Mouse (Mus musculus): ENCODE results near the gene Ndufs8. TPM values are rescaled to one million over a fixed set of nuclear protein-coding genes. Genes with fewer than 3 reads are reported as not detected.

Gene Ndufs8
- polyA plus RNA-seq, 1 experiment, result 309 TPM

- no peaks in the 10 kb centered on the region for H3K79me3 ChIP-seq (ENCODE audit: low read depth)
- H3K36me3 ChIP-seq (ENCODE audit: control insufficient read depth, insufficient read depth), result no peaks in the 10 kb centered on the region
- H3ac ChIP-seq (ENCODE audit: control insufficient read depth, insufficient read length, low read depth), result no peak overlapping the region
- H3K27me3 ChIP-seq (ENCODE audit: control insufficient read depth, insufficient read depth, insufficient read length), result no peaks in the 10 kb centered on the region
- H3K4me3 ChIP-seq (ENCODE audit: insufficient read depth, poor library complexity, severe bottlenecking), result peak overlapping the region; percentile 0
- TF ChIP-seq MYOD1 (IDR thresholded peaks at IDR 0.05; ENCODE audit: control insufficient read depth, insufficient read length, low read depth) (no peak), MYOG (IDR thresholded peaks at IDR 0.05; ENCODE audit: control insufficient read depth, extremely low read depth, insufficient read length) (no peak), FOSL1 (IDR thresholded peaks at IDR 0.05; ENCODE audit: insufficient read depth, low read length, poor library complexity, severe bottlenecking) (no peak), USF1 (IDR thresholded peaks at IDR 0.05; ENCODE audit: low read depth) (no peak), CTCF (IDR thresholded peaks at IDR 0.05; ENCODE audit: control insufficient read depth, insufficient read depth, insufficient read length) (no peak), MAX (IDR thresholded peaks at IDR 0.05) (no peak), CEBPB (IDR thresholded peaks at IDR 0.05; ENCODE audit: low read depth) (no peak)
- no peaks in the 10 kb centered on the region for H3K79me2 ChIP-seq (ENCODE audit: control insufficient read depth, insufficient read depth)
Observed at GRCm38 (mm10) chr19:3935896-3936850, 23.6 kb upstream of the Ndufs8 start.

DNA sequence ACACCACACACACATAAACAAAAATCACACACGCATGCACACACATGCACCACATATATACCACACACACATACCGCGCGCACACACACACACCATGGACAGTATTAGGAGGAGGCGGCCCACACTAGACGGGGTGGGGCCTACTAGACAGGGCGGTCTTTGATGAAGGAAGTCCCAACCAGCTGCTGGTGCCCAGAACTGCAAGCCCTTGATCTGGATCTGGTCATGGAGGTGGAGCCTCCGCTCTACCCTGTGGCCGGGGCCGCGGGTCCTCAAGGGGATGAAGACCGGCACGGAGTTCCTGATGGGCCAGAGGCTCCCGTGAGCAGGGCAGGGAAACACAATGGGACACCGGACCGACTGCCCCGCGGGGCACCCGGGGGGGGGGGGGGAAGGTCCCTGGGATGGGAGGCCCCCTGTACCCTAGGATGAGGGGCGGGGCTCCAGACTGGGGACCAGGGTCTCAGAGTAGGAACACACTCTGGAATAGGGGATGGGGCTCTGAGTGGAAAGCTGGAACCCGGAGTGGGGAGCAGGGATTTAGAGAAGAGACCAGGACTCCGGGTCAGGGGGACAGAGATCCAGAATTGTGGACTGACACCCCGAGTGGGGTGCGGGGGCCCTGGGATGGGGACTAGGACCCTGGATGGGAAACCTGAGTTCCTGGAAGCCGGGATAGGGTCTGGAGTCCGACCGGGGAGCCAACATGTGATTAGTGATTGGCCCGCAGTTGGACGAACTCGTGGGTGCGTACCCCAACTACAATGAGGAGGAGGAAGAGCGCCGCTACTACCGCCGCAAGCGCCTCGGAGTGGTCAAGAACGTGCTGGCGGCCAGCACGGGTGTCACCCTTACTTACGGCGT, 22.7 kb upstream of the Ndufs8 start, which contains the start of gene Unc93b1:
Gene Unc93b1 (plus strand): TSS at position 155 of the 864 bp plus-strand sequence.
- H3K4me3 ChIP-seq (ENCODE audit: insufficient read depth, poor library complexity, severe bottlenecking), result peak within 1 kb of the TSS; percentile 0
- H3K79me2 ChIP-seq (ENCODE audit: control insufficient read depth, insufficient read depth), result no peaks in the 10 kb centered on the region
- H3K36me3 ChIP-seq (ENCODE audit: control insufficient read depth, insufficient read depth), result no peaks in the 10 kb centered on the region
- H3K27me3 ChIP-seq (ENCODE audit: control insufficient read depth, insufficient read depth, insufficient read length), result no peaks in the 10 kb centered on the region
- TF ChIP-seq FOSL1 (IDR thresholded peaks at IDR 0.05; ENCODE audit: insufficient read depth, low read length, poor library complexity, severe bottlenecking) (no peak), CEBPB (IDR thresholded peaks at IDR 0.05; ENCODE audit: low read depth) (no peak), MYOD1 (IDR thresholded peaks at IDR 0.05; ENCODE audit: control insufficient read depth, insufficient read length, low read depth) (no peak), MYOG (IDR thresholded peaks at IDR 0.05; ENCODE audit: control insufficient read depth, extremely low read depth, insufficient read length) (no peak)
- H3ac ChIP-seq (ENCODE audit: control insufficient read depth, insufficient read length, low read depth), result no peak within 1 kb of the TSS
- H3K79me3 ChIP-seq (ENCODE audit: low read depth), result no peaks in the 10 kb centered on the region

- Histone ChIP-seq H3K4me3 (ENCODE audit: insufficient read depth, poor library complexity, severe bottlenecking) (no peak overlapping the region), H3K79me3 (ENCODE audit: low read depth) (no peaks in the 10 kb centered on the region), H3K27me3 (ENCODE audit: control insufficient read depth, insufficient read depth, insufficient read length) (no peaks in the 10 kb centered on the region), H3K36me3 (ENCODE audit: control insufficient read depth, insufficient read depth) (no peaks in the 10 kb centered on the region), H3ac (ENCODE audit: control insufficient read depth, insufficient read length, low read depth) (no peak overlapping the region), H3K79me2 (ENCODE audit: control insufficient read depth, insufficient read depth) (no peaks in the 10 kb centered on the region)
- TF ChIP-seq CTCF (IDR thresholded peaks at IDR 0.05; ENCODE audit: control insufficient read depth, insufficient read depth, insufficient read length), result no peak
- no peak for TF ChIP-seq CEBPB (IDR thresholded peaks at IDR 0.05; ENCODE audit: low read depth)
- no peak for TF ChIP-seq FOSL1 (IDR thresholded peaks at IDR 0.05; ENCODE audit: insufficient read depth, low read length, poor library complexity, severe bottlenecking)
- TF ChIP-seq MAX (IDR thresholded peaks at IDR 0.05), result no peak
- TF ChIP-seq USF1 (IDR thresholded peaks at IDR 0.05; ENCODE audit: low read depth), result no peak
- TF ChIP-seq MYOD1 (IDR thresholded peaks at IDR 0.05; ENCODE audit: control insufficient read depth, insufficient read length, low read depth), result no peak
- no peak for TF ChIP-seq MYOG (IDR thresholded peaks at IDR 0.05; ENCODE audit: control insufficient read depth, extremely low read depth, insufficient read length)
Observed at GRCm38 (mm10) chr19:3931716-3932115, 19.1 kb upstream of the Ndufs8 start.

GRCm38 (mm10) chr19:3930262-3931057, 17.9 kb upstream of the Ndufs8 start:
- TF ChIP-seq CEBPB (IDR thresholded peaks at IDR 0.05; ENCODE audit: low read depth) (no peak), FOSL1 (IDR thresholded peaks at IDR 0.05; ENCODE audit: insufficient read depth, low read length, poor library complexity, severe bottlenecking) (no peak), CTCF (IDR thresholded peaks at IDR 0.05; ENCODE audit: control insufficient read depth, insufficient read depth, insufficient read length) (no peak), MYOG (IDR thresholded peaks at IDR 0.05; ENCODE audit: control insufficient read depth, extremely low read depth, insufficient read length) (no peak), MAX (IDR thresholded peaks at IDR 0.05) (no peak), MYOD1 (IDR thresholded peaks at IDR 0.05; ENCODE audit: control insufficient read depth, insufficient read length, low read depth) (no peak), USF1 (IDR thresholded peaks at IDR 0.05; ENCODE audit: low read depth) (no peak)
- Histone ChIP-seq H3K79me2 (ENCODE audit: control insufficient read depth, insufficient read depth) (no peaks in the 10 kb centered on the region), H3K4me3 (ENCODE audit: insufficient read depth, poor library complexity, severe bottlenecking) (no peak overlapping the region), H3K79me3 (ENCODE audit: low read depth) (no peaks in the 10 kb centered on the region), H3ac (ENCODE audit: control insufficient read depth, insufficient read length, low read depth) (no peak overlapping the region), H3K36me3 (ENCODE audit: control insufficient read depth, insufficient read depth) (no peaks in the 10 kb centered on the region), H3K27me3 (ENCODE audit: control insufficient read depth, insufficient read depth, insufficient read length) (no peaks in the 10 kb centered on the region)
